Mouse (Mus musculus) heart, adult 2 months (tissue): ENCODE measurements at regions not wholly inside any gene's neighbourhood (a gene's known extent, or its start where the extent isn't known, plus 50 kb on each side); places are given as distances from the start of the nearest gene placed in this dataset.

Source experiments
- CTCF ChIP-seq: fragments of 200-600 bp; IDR thresholded peaks from 2 replicates; pipeline ENCODE4 v1.8.1; 2022; ENCODE audit warnings: antibody characterized with exemption, mild to moderate bottlenecking, moderate library complexity
- EP300 ChIP-seq: fragments of 200-500 bp; IDR thresholded peaks from 2 replicates; pipeline ENCODE4 v1.6.1; 2011; ENCODE audit warnings: low read depth, low read length, control low read depth; ENCODE audit not compliant: insufficient read depth
- POLR2A ChIP-seq: fragments of 200-500 bp; IDR thresholded peaks from 2 replicates; pipeline ENCODE4 v1.6.1; 2011; ENCODE audit warnings: mild to moderate bottlenecking, low read depth, low read length, control low read depth; ENCODE audit not compliant: insufficient read depth

GRCm38 (mm10) chr4:110073836-110074235 is 96.0 kb downstream of the Dmrta2 start:
- TF ChIP-seq POLR2A, result no peak
- no peak for TF ChIP-seq CTCF
- no peak for TF ChIP-seq EP300
